Mouse (Mus musculus) erythroid progenitor cell, adult 5-6 weeks (primary cell): Measurements from ENCODE around the gene Vwa7. TPM values are rescaled to one million over a fixed set of nuclear protein-coding genes. Genes with fewer than 3 reads are reported as not detected.

Experiments
- ATAC-seq: replicated peaks from 2 replicates; pipeline ENCODE4 v1.8.0; 2016; ENCODE audit warnings: moderate number of reproducible peaks, mild to moderate bottlenecking, moderate TSS enrichment, inconsistent platforms; ENCODE audit not compliant: poor library complexity, low FRiP score, severe bottlenecking
- total RNA-seq, 2 experiments: library from RNA; stranded (forward) in 1 of 2; stranded (reverse) in 1 of 2; fragments of 150-400 nt in 1 of 2; fragments of 186-747, 209-891 nt in 1 of 2; gene quantifications; 2 replicates each; pipeline versions ENCODE4 v1.2.3 to v1.2.4; 2015 to 2017; ENCODE audit warnings: low replicate concordance in 2 of 2

Vwa7 gene
- total RNA-seq, 2 experiments from 2014 or later = 0.53 TPM; not detected in 1

GRCm38 (mm10) chr17:35039121-35039873 is 22.9 kb downstream of the Vwa7 start:
- ATAC-seq = no peak

GRCm38 (mm10) chr17:35043794-35044193 is 27.4 kb downstream of the Vwa7 start:
- ATAC-seq = no peak

GRCm38 (mm10) chr17:35044904-35045806 is 28.8 kb downstream of the Vwa7 start:
- no peak for ATAC-seq

- ATAC-seq = no peak
These were observed 29.7 kb downstream of the Vwa7 start for GRCm38 (mm10) chr17:35045807-35046680.

- ATAC-seq = peak; percentile 82
These were observed 30.5 kb downstream of the Vwa7 start, which contains the start of gene Msh5 for GRCm38 (mm10) chr17:35046681-35047455. Gene Msh5 (minus strand): TSS chr17:35046745.

- no peak for ATAC-seq
These were observed 31.3 kb downstream of the Vwa7 start for GRCm38 (mm10) chr17:35047688-35048087.

GRCm38 (mm10) chr17:35048149-35048931 is 32.0 kb downstream of the Vwa7 start:
- ATAC-seq = no peak

- no peak for ATAC-seq
These were observed 32.6 kb downstream of the Vwa7 start for GRCm38 (mm10) chr17:35048932-35049440.

GRCm38 (mm10) chr17:35049561-35050016 is 33.2 kb downstream of the Vwa7 start, which contains the start of gene Clic1:
Gene Clic1 (plus strand): TSS chr17:35049966.
- ATAC-seq = no peak

- ATAC-seq = peak; percentile 41
These were observed 33.9 kb downstream of the Vwa7 start for GRCm38 (mm10) chr17:35050126-35050750.

- ATAC-seq = 0 out of 2 replicates have a peak, but pooled peaks have one; percentile 31
These were observed 35.0 kb downstream of the Vwa7 start for GRCm38 (mm10) chr17:35051156-35052086.

- no peak for ATAC-seq
These were observed 36.0 kb downstream of the Vwa7 start for GRCm38 (mm10) chr17:35052271-35052798.

GRCm38 (mm10) chr17:35055691-35056495 is 39.5 kb downstream of the Vwa7 start:
- no peak for ATAC-seq

GRCm38 (mm10) chr17:35057090-35057489 is 40.7 kb downstream of the Vwa7 start:
- ATAC-seq = no peak

- ATAC-seq = no peak
These were observed 41.9 kb downstream of the Vwa7 start for GRCm38 (mm10) chr17:35058316-35058715.
